In the genomic region with DNA sequence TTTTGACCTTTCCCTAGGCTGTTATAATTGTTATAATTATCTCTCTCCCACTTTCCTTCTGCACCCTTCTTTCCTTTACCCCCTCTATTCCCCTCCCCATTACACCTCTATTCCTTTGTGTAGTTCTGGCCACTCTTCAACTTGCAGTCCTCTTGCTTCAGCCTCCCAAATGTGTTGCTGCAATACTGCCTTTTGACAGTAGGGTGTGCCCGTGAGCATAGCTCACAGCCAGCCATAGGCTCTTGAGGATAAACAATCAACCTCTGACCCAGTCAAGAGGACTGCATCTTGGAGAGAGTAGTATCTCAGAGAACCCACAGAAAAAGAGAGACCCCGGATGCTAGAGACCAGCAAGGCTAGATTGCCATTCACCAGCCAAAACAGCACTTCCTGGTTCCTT, we compare ENCODE assay signal across 10 mouse cellular contexts.
DNase-seq lines count a peak whose midpoint lies in the region; ATAC-seq and TF ChIP-seq lines count a peak whose summit lies in the region.
"Had no signal": no experiment of that assay in that cellular context is flagged by ENCODE, and none has a peak within 500 bp of the region (broad histone marks: within the 10 kb centered on the region; RNA-seq: fewer than 3 reads in every experiment).

No protein-coding gene starts in this region.

- H3K9me3 ChIP-seq in ES-E14 (ENCODE audit: control insufficient read depth, insufficient read depth, low read depth, low read length), result no peaks in the 10 kb centered on the region
- H3K9me3 ChIP-seq in lung, embryonic 14.5 days (ENCODE audit: low read depth, low read length), result no peaks in the 10 kb centered on the region
- H3K9me3 ChIP-seq: embryonic facial prominence, embryonic 15.5 days; limb, embryonic 12.5 days had no signal

- intact Hi-C loops in gastrocnemius, postnatal 36 days (cut with DNase I), result no loop called here

- no peak overlapping the region for H3K9ac ChIP-seq in ES-E14 (ENCODE audit: insufficient read depth, low read depth, low read length, poor library complexity, severe bottlenecking)
- no peak overlapping the region for H3K9ac ChIP-seq in lung, embryonic 14.5 days
- H3K9ac ChIP-seq: embryonic facial prominence, embryonic 15.5 days; limb, embryonic 12.5 days had no signal

- H3K27me3 ChIP-seq in lung, embryonic 14.5 days (ENCODE audit: insufficient read depth, low read length), result no peaks in the 10 kb centered on the region

- DNase-seq in layer of hippocampus, adult 2 months (ENCODE audit: low spot score in 2 of 2), result no peak
- DNase-seq in layer of hippocampus, postnatal 14 days (ENCODE audit: low spot score in 2 of 2), result no peak
- DNase-seq in ES-E14 (ENCODE audit: low read depth, low spot score), result peak; percentile 56
- peak; percentile 15 for DNase-seq in adrenal gland, postnatal 14 days
- peak; percentile 45 for DNase-seq in lung, embryonic 14.5 days
- DNase-seq in gastrocnemius, postnatal 36 days, result no peak
- DNase-seq in left cerebral cortex, adult 9 months (ENCODE audit: low spot score in 2 of 2), result no peak

- H3K4me2 ChIP-seq in lung, embryonic 14.5 days, result no peak overlapping the region
- H3K4me2 ChIP-seq: embryonic facial prominence, embryonic 15.5 days; limb, embryonic 12.5 days had no signal

- no peak overlapping the region for H3K27ac ChIP-seq in layer of hippocampus, adult 2 months
- H3K27ac ChIP-seq in ES-E14 (ENCODE audit: insufficient read depth, low read depth, low read length, poor library complexity, severe bottlenecking), result no peak overlapping the region
- no peak overlapping the region for H3K27ac ChIP-seq in lung, embryonic 14.5 days (ENCODE audit: low read depth)
- H3K27ac ChIP-seq: embryonic facial prominence, embryonic 15.5 days; limb, embryonic 12.5 days had no signal

- 35% methylated on average over 2 of the region's 2 CpGs for WGBS in lung, embryonic 14.5 days

- no peak for ATAC-seq in lung, embryonic 14.5 days (ENCODE audit: insufficient read depth)
- no peak for ATAC-seq in activated CD4-positive, CD25-positive, alpha-beta regulatory T cell, adult 4 months

- H3K4me3 ChIP-seq in layer of hippocampus, adult 2 months, result no peak overlapping the region
- H3K4me3 ChIP-seq in ES-E14 (ENCODE audit: insufficient read depth in 1 of 2, low read depth in 1 of 2, low read length in 2 of 2, poor library complexity in 1 of 2, severe bottlenecking in 1 of 2), result no peak overlapping the region
- no peak overlapping the region for H3K4me3 ChIP-seq in lung, embryonic 14.5 days (ENCODE audit: low read depth, low read length)
- H3K4me3 ChIP-seq: embryonic facial prominence, embryonic 15.5 days; limb, embryonic 12.5 days had no signal

- no peaks in the 10 kb centered on the region for H3K36me3 ChIP-seq in ES-E14 (ENCODE audit: control insufficient read depth, insufficient read depth, low read length, poor library complexity, severe bottlenecking)
- no peaks in the 10 kb centered on the region for H3K36me3 ChIP-seq in lung, embryonic 14.5 days (ENCODE audit: insufficient read depth)
- H3K36me3 ChIP-seq: embryonic facial prominence, embryonic 15.5 days; limb, embryonic 12.5 days had no signal

- TF ChIP-seq CTCF in layer of hippocampus, adult 2 months (conservative IDR thresholded peaks at IDR 0.05), result peak; percentile 75
- TF ChIP-seq CTCF in lung, embryonic 14.5 days (IDR thresholded peaks at IDR 0.05; ENCODE audit: low read depth), result peak; percentile 68

- in situ Hi-C loops in ES-E14 (cut with MboI; ENCODE audit: low sequenced_read_pairs in 2 of 2, unreplicated experiment in 2 of 2), result no loop called here

- 0 out of 4 replicates have a peak, but pooled peaks cover 0 to 2% of the 10 kb centered on the region in 2 experiments for H3K4me1 ChIP-seq in ES-E14 (ENCODE audit: control insufficient read depth in 2 of 2, insufficient read depth in 2 of 2, low read length in 2 of 2, poor library complexity in 1 of 2)
- no peaks in the 10 kb centered on the region for H3K4me1 ChIP-seq in lung, embryonic 14.5 days (ENCODE audit: insufficient read depth)

TF ChIP-seq in ES-E14, 5 proteins besides CTCF, POLR2A, EP300 and RAD21:
- TF ChIP-seq CHD2 (IDR thresholded peaks at IDR 0.05; ENCODE audit: low read depth, low read length) (no peak), HCFC1 (IDR thresholded peaks at IDR 0.05; ENCODE audit: borderline replicate concordance, insufficient read depth, low read length) (no peak), MAFK (IDR thresholded peaks at IDR 0.05; ENCODE audit: insufficient read depth, low read depth, low read length) (no peak), ZC3H11A (IDR thresholded peaks at IDR 0.05; ENCODE audit: borderline replicate concordance, low read depth, low read length) (no peak), ZNF384 (IDR thresholded peaks at IDR 0.05; ENCODE audit: low read depth, low read length) (no peak)

Comparison
In these comparisons a context has a peak if more than half of its experiments do, and no peak if none do; other contexts are left out.
1. DNase-seq: peak in ES-E14 (single experiment), adrenal gland, postnatal 14 days (single experiment) and lung, embryonic 14.5 days (single experiment); none in layer of hippocampus, adult 2 months (0 of 2), layer of hippocampus, postnatal 14 days (0 of 2), gastrocnemius, postnatal 36 days (0 of 2) and left cerebral cortex, adult 9 months (0 of 2).